Mouse (Mus musculus) liver, embryonic 11.5 days (tissue): ENCODE results near the gene Dcp1b. TPM values are rescaled to one million over a fixed set of nuclear protein-coding genes. Genes with fewer than 3 reads are reported as not detected.

ENCODE experiments used
- ATAC-seq: fragments of 200-750 bp; cut with Nextera tagmentation; replicated peaks from 2 replicates; pipeline ENCODE4 v1.8.0; 2017; ENCODE audit warnings: moderate number of reproducible peaks, mild to moderate bottlenecking, moderate TSS enrichment, moderate library complexity; ENCODE audit not compliant: low FRiP score
- DNase-seq: peaks from one replicate; pipeline ENCODE4 v3.0.0-alpha.2; 2017; ENCODE audit warnings: low spot score
- H3K27ac ChIP-seq: fragments of 300-500 bp; sonication (generic); 2 replicates; pipeline ENCODE4 v1.5.1; 2014; ENCODE audit warnings: mild to moderate bottlenecking, low read depth, low read length, control low read depth
- H3K27me3 ChIP-seq: fragments of 300-500 bp; sonication (generic); replicated peaks from 2 replicates; pipeline ENCODE4 v1.6.1; 2014; ENCODE audit warnings: low read length, mixed read lengths; ENCODE audit not compliant: control insufficient read depth, insufficient read depth
- H3K36me3 ChIP-seq: fragments of 300-500 bp; sonication (generic); 2 replicates; pipeline ENCODE4 v1.6.1; 2014; ENCODE audit warnings: mild to moderate bottlenecking, low read length, moderate library complexity, mixed read lengths; ENCODE audit not compliant: control insufficient read depth, insufficient read depth
- H3K4me1 ChIP-seq: fragments of 300-500 bp; sonication (generic); replicated peaks from 2 replicates; pipeline ENCODE4 v1.6.1; 2014; ENCODE audit warnings: low read length, mixed read lengths; ENCODE audit not compliant: control insufficient read depth, insufficient read depth
- H3K4me2 ChIP-seq: fragments of 300-500 bp; sonication (generic); 2 replicates; pipeline ENCODE4 v1.6.1; 2014; ENCODE audit warnings: mild to moderate bottlenecking, control low read depth, moderate library complexity
- H3K4me3 ChIP-seq: fragments of 300-500 bp; sonication (generic); 2 replicates; pipeline ENCODE4 v1.5.1; 2014; ENCODE audit warnings: low read depth, low read length, control low read depth
- H3K9ac ChIP-seq: fragments of 300-500 bp; sonication (generic); 2 replicates; pipeline ENCODE4 v1.6.1; 2014; ENCODE audit warnings: low read depth, low read length, control low read depth
- H3K9me3 ChIP-seq: fragments of 300-500 bp; sonication (generic); 2 replicates; pipeline ENCODE4 v1.6.1; 2016; ENCODE audit warnings: low read length, inconsistent platforms, mixed read lengths; ENCODE audit not compliant: control insufficient read depth
- WGBS: fragments of 180-500 bp; shearing (Covaris S2); extraction: QIAGEN DNeasy Blood & Tissue Kit; methylation state at CpG from one replicate; pipeline ENCODE4 v1.1.7; 2014; 5-methylcytosine and 5-hydroxymethylcytosine counted together
- polyA plus RNA-seq: library from polyadenylated mRNA; unstranded; fragments of >200 nt; fragmentation: Nextera tagmentation; extraction: Ambion mirVana; gene quantifications from 2 replicates; pipeline ENCODE4 v1.2.1, GENCODE M21; 2014

Gene Dcp1b
- polyA plus RNA-seq, 1 experiment from 2014 or later: 7.8 TPM

DNA sequence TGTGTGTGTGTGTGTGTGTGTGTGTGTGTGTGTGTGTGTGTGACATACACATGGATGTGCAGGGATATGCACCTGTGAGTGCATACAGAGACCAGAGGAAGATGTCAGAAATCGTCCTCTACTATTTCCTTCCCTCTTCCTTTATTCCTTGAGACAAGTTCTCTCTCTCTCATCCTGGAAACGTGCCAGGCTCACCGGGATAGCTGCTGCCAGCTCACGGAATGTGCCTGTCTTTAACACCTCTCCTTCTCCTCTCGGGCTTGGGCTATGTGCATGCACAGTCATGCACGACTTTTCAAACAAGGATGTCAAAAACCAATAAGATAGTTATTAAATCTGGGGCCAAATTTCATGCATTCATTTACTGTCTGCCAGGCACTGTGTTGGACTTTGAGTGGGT, 12.6 kb downstream of the Dcp1b start:
- Histone ChIP-seq H3K27ac (no peak overlapping the region), H3K4me1 (no peaks in the 10 kb centered on the region), H3K27me3 (no peaks in the 10 kb centered on the region), H3K9me3 (no peaks in the 10 kb centered on the region), H3K4me3 (no peak overlapping the region), H3K9ac (no peak overlapping the region), H3K4me2 (no peak overlapping the region), H3K36me3 (no peaks in the 10 kb centered on the region; the same call in 1 of the 2 replicates)
- 82% methylated on average over 6 of the region's 6 CpGs for WGBS
- DNase-seq (no peak), ATAC-seq (no peak)

DNA sequence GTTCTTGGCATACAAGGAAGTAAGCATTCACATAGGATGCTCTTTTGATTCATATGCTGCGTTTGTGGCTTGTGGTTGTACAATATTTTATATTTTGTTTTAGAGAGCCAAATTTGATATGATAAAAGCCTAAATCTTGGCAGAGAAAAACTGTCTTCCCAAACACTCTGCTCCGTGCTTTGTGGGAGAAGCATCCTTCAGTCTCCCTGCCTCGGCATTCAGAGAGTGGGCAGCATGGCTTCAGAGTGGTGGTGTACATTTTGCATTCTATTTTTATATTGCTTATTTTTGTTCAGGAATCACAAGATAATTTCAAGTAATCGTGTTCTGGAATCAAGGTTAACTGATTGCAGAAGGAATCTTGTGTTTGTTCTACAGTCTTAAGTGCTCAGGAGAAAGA, 16.4 kb downstream of the Dcp1b start:
- Histone ChIP-seq H3K4me1 (0 out of 2 replicates have a peak, but pooled peaks cover 3% of the 10 kb centered on the region), H3K27me3 (no peaks in the 10 kb centered on the region), H3K9ac (no peak overlapping the region), H3K4me3 (no peak overlapping the region), H3K36me3 (no peaks in the 10 kb centered on the region; the same call in 1 of the 2 replicates), H3K9me3 (no peaks in the 10 kb centered on the region), H3K27ac (no peak overlapping the region), H3K4me2 (no peak overlapping the region)
- DNase-seq (no peak), ATAC-seq (no peak)
- WGBS: 86% methylated on average over 4 of the region's 4 CpGs

DNA sequence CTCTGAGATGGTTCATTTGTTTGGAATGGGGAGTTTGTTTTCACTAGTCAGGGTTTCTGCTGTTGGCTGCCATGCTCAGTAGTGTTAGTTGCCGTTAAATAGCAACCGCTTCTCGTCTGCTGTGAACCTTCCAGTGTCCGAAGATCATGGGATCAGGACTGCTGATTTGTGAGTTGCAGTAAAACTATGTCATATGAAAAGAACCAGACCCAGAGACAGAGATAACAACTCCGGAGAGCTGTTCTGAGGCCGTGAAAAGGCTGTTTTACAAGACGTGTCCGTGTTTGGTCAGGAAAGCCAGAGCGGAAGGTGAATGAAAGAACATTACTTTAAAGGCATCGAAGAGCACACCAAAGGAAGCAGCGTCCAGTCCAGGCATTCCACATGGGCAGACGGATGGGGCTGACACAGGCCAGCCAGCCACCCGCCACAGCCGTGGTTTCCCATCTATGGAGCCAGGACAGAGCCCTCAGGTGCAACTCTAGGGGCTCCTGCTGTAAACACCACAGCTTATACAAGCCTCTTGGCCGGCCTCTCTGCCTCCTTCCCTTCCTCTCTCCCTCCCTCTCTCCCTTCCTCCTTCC, 18.6 kb downstream of the Dcp1b start:
- H3K27me3 ChIP-seq: no peaks in the 10 kb centered on the region
- H3K4me2 ChIP-seq: no peak overlapping the region
- no peak overlapping the region for H3K27ac ChIP-seq
- no peaks in the 10 kb centered on the region for H3K9me3 ChIP-seq
- H3K9ac ChIP-seq: no peak overlapping the region
- WGBS: 62% methylated on average over 15 of the region's 15 CpGs
- H3K4me1 ChIP-seq: 0 out of 2 replicates have a peak, but pooled peaks cover 5% of the 10 kb centered on the region
- no peak for ATAC-seq
- H3K36me3 ChIP-seq: no peaks in the 10 kb centered on the region; the same call in 1 of the 2 replicates
- H3K4me3 ChIP-seq: no peak overlapping the region
- DNase-seq: no peak

DNA sequence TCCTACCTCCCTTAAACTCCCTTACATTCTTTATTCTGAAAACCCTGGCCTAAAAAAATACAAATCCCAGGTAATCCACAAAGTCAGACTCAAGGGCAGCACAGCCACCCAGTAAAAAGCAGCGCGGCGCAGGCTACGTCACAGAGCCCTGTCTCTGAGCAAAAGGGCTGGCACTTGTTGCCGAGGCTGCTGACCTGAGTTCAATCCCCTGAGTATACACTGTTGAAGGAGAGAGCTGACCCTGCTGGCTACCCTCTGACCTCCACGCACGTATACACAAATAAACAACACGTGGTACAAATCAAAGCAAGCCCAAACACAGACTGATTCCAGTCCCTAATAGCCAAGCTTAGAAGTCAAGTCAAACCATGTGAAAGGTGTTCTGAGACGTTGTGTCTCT, 19.1 kb downstream of the Dcp1b start:
- ATAC-seq: no peak
- H3K9me3 ChIP-seq: no peaks in the 10 kb centered on the region
- H3K9ac ChIP-seq: no peak overlapping the region
- 74% methylated on average over 9 of the region's 9 CpGs for WGBS
- no peak overlapping the region for H3K27ac ChIP-seq
- no peak overlapping the region for H3K4me2 ChIP-seq
- H3K27me3 ChIP-seq: no peaks in the 10 kb centered on the region
- no peak overlapping the region for H3K4me3 ChIP-seq
- DNase-seq: no peak
- H3K4me1 ChIP-seq: 0 out of 2 replicates have a peak, but pooled peaks cover 5% of the 10 kb centered on the region
- no peaks in the 10 kb centered on the region; the same call in 1 of the 2 replicates for H3K36me3 ChIP-seq

DNA sequence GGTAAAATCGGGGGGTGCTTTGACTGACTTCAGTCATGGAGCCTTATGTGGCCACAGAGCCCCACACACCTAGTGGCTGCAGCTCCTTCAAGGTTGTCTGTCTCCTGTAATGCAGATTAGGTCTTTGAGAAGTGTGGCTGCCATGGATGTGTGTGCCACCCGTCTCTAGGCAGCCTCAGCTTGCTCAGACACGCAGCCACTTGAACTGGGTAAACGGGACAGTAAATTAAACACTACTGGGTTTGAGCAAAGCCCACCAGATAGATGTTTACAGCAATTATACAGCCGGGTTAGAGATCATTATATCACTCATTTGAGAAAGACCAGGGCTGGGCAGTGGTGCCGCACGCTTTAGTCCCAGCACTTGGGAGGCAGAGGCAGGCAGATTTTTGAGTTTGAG, 19.5 kb downstream of the Dcp1b start:
- Histone ChIP-seq H3K4me2 (no peak overlapping the region), H3K9me3 (no peaks in the 10 kb centered on the region), H3K4me1 (0 out of 2 replicates have a peak, but pooled peaks cover 5% of the 10 kb centered on the region), H3K4me3 (no peak overlapping the region), H3K9ac (no peak overlapping the region), H3K27me3 (no peaks in the 10 kb centered on the region), H3K27ac (no peak overlapping the region), H3K36me3 (no peaks in the 10 kb centered on the region; the same call in 1 of the 2 replicates)
- no peak for ATAC-seq
- no peak for DNase-seq
- 77% methylated on average over 7 of the region's 7 CpGs for WGBS

DNA sequence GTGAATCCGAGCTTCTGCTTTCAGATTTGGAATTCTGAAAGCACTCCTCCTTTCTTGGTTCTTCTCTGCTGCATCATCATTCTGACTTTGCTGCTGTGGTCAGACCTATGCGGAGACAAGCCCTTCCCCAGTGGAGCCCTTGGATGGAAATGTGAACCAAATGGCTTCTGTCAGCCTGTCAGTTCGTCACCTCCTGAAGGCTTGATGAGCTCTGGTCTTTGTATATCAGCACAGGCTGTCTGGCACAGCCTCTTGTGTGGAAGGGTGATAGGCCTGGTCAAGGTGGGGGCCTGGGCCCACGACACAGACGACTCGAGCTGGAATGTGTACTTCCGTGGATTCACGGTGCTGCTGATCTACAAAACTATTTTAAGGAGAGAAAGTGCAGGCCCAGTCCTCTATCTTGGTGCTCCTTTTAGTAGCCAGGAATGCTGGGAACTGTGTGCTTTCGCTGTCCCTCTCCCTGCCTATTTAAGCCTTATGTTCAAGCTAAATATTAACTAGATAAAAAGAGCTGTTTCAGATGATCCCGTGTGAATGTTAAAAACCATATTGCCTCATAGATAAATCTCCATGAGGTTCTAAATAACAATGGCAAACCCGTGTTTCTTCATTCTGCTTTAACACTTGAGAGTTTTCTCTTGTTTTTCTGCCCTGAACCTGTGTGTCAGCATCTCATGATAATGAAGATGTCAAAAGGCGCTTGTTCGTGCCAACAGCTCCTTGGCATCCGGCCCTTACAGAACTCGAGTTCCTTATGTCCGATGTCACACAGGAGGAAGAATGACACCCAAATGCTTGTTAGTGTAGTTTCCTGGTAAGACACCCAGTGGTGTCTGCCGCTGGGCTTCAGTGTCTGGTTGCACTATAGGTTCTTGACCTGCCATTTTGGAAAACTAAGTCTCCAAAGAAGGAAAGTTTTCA, 21.6 kb downstream of the Dcp1b start, which contains the start of gene Cacna1c:
TSS of gene Cacna1c (minus strand) at position 37 of the 924 bp plus-strand sequence.
- H3K27me3 ChIP-seq: no peaks in the 10 kb centered on the region
- H3K4me3 ChIP-seq: no peak within 1 kb of the TSS
- H3K27ac ChIP-seq: no peak within 1 kb of the TSS
- DNase-seq (no peak), ATAC-seq (no peak)
- H3K4me2 ChIP-seq: no peak within 1 kb of the TSS
- WGBS: 51% methylated on average over 17 of the region's 17 CpGs
- 0 out of 2 replicates have a peak, but pooled peaks cover 5% of the 10 kb centered on the region for H3K4me1 ChIP-seq
- no peak within 1 kb of the TSS for H3K9ac ChIP-seq
- H3K36me3 ChIP-seq: no peaks in the 10 kb centered on the region; the same call in 1 of the 2 replicates
- H3K9me3 ChIP-seq: no peaks in the 10 kb centered on the region

DNA sequence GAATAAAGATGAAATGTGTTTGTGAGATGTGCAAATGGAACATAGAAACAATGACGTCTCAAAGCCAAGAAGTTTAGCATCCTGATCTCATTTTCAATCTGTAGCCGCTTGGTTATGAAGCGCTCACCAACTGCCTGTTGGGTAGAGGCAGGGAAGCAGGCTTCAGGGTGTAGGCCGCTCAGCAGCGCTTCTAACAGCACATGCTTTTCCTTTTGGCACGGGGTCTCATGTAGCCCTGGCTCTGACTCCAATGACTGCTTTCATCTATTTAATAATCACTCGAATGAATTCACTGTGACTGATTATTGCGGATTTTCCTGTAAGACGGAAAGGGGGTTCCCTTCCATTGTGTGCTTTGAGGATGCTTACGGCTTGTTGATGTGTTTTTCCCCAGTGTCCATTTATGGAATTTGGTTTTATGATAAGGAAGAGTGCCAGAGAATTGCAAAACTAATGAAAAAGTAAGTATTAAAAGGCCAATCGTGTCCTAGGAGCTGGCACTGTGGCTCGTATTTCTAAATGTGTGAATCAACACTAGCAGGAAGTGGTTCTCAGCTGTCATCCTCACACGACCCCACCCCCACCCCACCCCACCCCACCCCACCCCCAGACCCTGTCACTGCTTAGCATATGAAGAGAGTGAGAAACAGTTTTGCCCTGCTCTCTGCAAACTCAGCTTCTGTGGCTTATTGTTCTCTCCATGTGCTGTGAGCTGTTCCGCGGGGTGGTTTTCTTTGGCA, 23.7 kb downstream of the Dcp1b start:
- ATAC-seq (no peak), DNase-seq (no peak)
- WGBS: 60% methylated on average over 15 of the region's 15 CpGs
- H3K27ac ChIP-seq: no peak overlapping the region
- H3K4me1 ChIP-seq: 0 out of 2 replicates have a peak, but pooled peaks cover 5% of the 10 kb centered on the region
- H3K27me3 ChIP-seq: no peaks in the 10 kb centered on the region
- no peak overlapping the region for H3K9ac ChIP-seq
- H3K4me3 ChIP-seq: no peak overlapping the region
- H3K36me3 ChIP-seq: no peaks in the 10 kb centered on the region
- no peaks in the 10 kb centered on the region for H3K9me3 ChIP-seq
- H3K4me2 ChIP-seq: no peak overlapping the region

DNA sequence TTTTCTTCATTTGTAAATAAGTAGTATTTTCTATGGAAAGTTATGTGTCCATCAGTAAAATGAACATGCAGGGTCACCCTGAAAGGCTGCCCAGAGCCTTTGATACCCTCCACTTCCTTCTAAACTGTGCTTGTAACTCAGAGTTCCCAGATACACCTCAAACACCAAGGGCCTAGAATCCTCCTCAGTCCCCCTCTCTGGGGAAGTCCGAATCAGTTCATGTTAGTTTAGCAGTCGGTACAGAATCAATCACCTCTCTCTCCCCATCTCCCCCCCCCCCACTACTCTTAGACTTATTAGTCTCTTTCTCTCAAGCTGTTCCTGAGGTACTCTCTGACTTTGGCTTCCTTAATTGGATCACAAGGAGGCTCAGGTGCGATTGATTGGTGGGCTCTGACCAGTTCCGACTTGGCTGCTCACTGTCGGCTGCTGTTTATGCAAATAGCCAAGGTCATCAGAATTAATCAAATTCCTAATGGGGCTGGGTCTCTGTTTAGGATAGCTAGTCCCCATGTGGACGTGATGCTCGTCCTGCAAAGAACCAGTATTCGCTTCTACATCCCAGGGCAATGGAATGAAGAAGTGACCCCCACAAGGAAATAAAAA, 24.3 kb downstream of the Dcp1b start:
- Histone ChIP-seq H3K9me3 (no peaks in the 10 kb centered on the region), H3K36me3 (no peaks in the 10 kb centered on the region), H3K27ac (no peak overlapping the region), H3K4me1 (0 out of 2 replicates have a peak, but pooled peaks cover 3% of the 10 kb centered on the region), H3K9ac (no peak overlapping the region), H3K27me3 (no peaks in the 10 kb centered on the region), H3K4me3 (no peak overlapping the region), H3K4me2 (no peak overlapping the region)
- DNase-seq (no peak), ATAC-seq (no peak)
- WGBS: 55% methylated on average over 8 of the region's 8 CpGs
